Mouse (Mus musculus): ENCODE results near the gene Rnase4. TPM values are rescaled to one million over a fixed set of nuclear protein-coding genes. Genes with fewer than 3 reads are reported as not detected.
A peak's percentile ranks its signal among the peaks of the same experiment; 100 is the strongest.

Rnase4 gene
- total and polyA plus RNA-seq, 3 experiments = 47.9 to 90.9 (median 59.6) TPM

- WGBS = 85% methylated on average over 3 of the region's 3 CpGs
- no peak within 1 kb of the TSS for H3K4me3 ChIP-seq
- no peak within 1 kb of the TSS for H3K9ac ChIP-seq (ENCODE audit: low read depth, low read length)
- H3K79me2 ChIP-seq (replicated peaks; ENCODE audit: control insufficient read depth, insufficient read depth, low read length) = no peaks in the 10 kb centered on the region
- no peak within 1 kb of the TSS for H3K27ac ChIP-seq
- no peak for TF ChIP-seq EP300 (IDR thresholded peaks at IDR 0.05; ENCODE audit: insufficient read depth, low read depth, low read length)
- no peak for TF ChIP-seq CTCF (IDR thresholded peaks at IDR 0.05)
- no peak for TF ChIP-seq POLR2A (IDR thresholded peaks at IDR 0.05; ENCODE audit: insufficient read depth, low read depth, low read length)
- no peak for DNase-seq
- H3K36me3 ChIP-seq (ENCODE audit: control insufficient read depth, insufficient read depth, low read length) = no peaks in the 10 kb centered on the region
- no peaks in the 10 kb centered on the region for H3K27me3 ChIP-seq (ENCODE audit: control insufficient read depth, insufficient read depth, low read length)
- intact Hi-C loops (cut with DNase I) = no loop called here
- H3K4me1 ChIP-seq (ENCODE audit: control insufficient read depth, insufficient read depth, low read length) = peaks cover 2% of the 10 kb centered on the region; the same call in 1 of the 2 replicates
Measured at GRCm38 (mm10) chr14:51074335-51074734, 16.5 kb upstream of the Rnase4 start, which contains the start of gene Olfr750. Gene Olfr750 (minus strand): TSS chr14:51074435.

GRCm38 (mm10) chr14:51079180-51079579, 11.7 kb upstream of the Rnase4 start:
- 98% methylated on average over 1 of the region's 1 CpGs for WGBS
- Histone ChIP-seq H3K79me2 (replicated peaks; ENCODE audit: control insufficient read depth, insufficient read depth, low read length) (no peaks in the 10 kb centered on the region), H3K9ac (ENCODE audit: low read depth, low read length) (no peak overlapping the region), H3K36me3 (ENCODE audit: control insufficient read depth, insufficient read depth, low read length) (no peaks in the 10 kb centered on the region), H3K4me3 (no peak overlapping the region), H3K27me3 (ENCODE audit: control insufficient read depth, insufficient read depth, low read length) (no peaks in the 10 kb centered on the region), H3K27ac (no peak overlapping the region), H3K4me1 (ENCODE audit: control insufficient read depth, insufficient read depth, low read length) (peaks cover 2% of the 10 kb centered on the region)
- no peak for DNase-seq
- intact Hi-C loops (cut with DNase I) = no loop called here
- no peak for TF ChIP-seq CTCF (IDR thresholded peaks at IDR 0.05)
- no peak for TF ChIP-seq POLR2A (IDR thresholded peaks at IDR 0.05; ENCODE audit: insufficient read depth, low read depth, low read length)
- no peak for TF ChIP-seq EP300 (IDR thresholded peaks at IDR 0.05; ENCODE audit: insufficient read depth, low read depth, low read length)

GRCm38 (mm10) chr14:51081035-51081434, 9.8 kb upstream of the Rnase4 start:
- no peak overlapping the region for H3K9ac ChIP-seq (ENCODE audit: low read depth, low read length)
- no peak overlapping the region for H3K27ac ChIP-seq
- no peak for DNase-seq
- TF ChIP-seq CTCF (IDR thresholded peaks at IDR 0.05) = no peak
- no peak for TF ChIP-seq POLR2A (IDR thresholded peaks at IDR 0.05; ENCODE audit: insufficient read depth, low read depth, low read length)
- TF ChIP-seq EP300 (IDR thresholded peaks at IDR 0.05; ENCODE audit: insufficient read depth, low read depth, low read length) = no peak
- H3K27me3 ChIP-seq (ENCODE audit: control insufficient read depth, insufficient read depth, low read length) = no peaks in the 10 kb centered on the region
- H3K79me2 ChIP-seq (replicated peaks; ENCODE audit: control insufficient read depth, insufficient read depth, low read length) = no peaks in the 10 kb centered on the region
- peaks cover 2% of the 10 kb centered on the region for H3K4me1 ChIP-seq (ENCODE audit: control insufficient read depth, insufficient read depth, low read length)
- WGBS = 87% methylated on average over 2 of the region's 2 CpGs
- intact Hi-C loops (cut with DNase I) = no loop called here
- no peaks in the 10 kb centered on the region for H3K36me3 ChIP-seq (ENCODE audit: control insufficient read depth, insufficient read depth, low read length)
- H3K4me3 ChIP-seq = no peak overlapping the region

- peak overlapping the region; percentile 86 for H3K27ac ChIP-seq
- H3K36me3 ChIP-seq (ENCODE audit: control insufficient read depth, insufficient read depth, low read length) = no peaks in the 10 kb centered on the region
- DNase-seq = peak; percentile 80 to 86
- H3K4me1 ChIP-seq (ENCODE audit: control insufficient read depth, insufficient read depth, low read length) = peaks cover 2% of the 10 kb centered on the region
- TF ChIP-seq POLR2A (IDR thresholded peaks at IDR 0.05; ENCODE audit: insufficient read depth, low read depth, low read length) (0 out of 2 replicates have a peak, but pooled peaks have one; percentile 35), CTCF (IDR thresholded peaks at IDR 0.05) (no peak), EP300 (IDR thresholded peaks at IDR 0.05; ENCODE audit: insufficient read depth, low read depth, low read length) (0 out of 2 replicates have a peak, but pooled peaks have one; percentile 46)
- peak overlapping the region; percentile 81 for H3K9ac ChIP-seq (ENCODE audit: low read depth, low read length)
- WGBS = 2% methylated on average over 40 of the region's 40 CpGs
- no peaks in the 10 kb centered on the region for H3K27me3 ChIP-seq (ENCODE audit: control insufficient read depth, insufficient read depth, low read length)
- intact Hi-C loops (cut with DNase I) = loop anchor here (1.0 kb wide), 2 partner anchors 18 to 212 kb away; no protein-coding TSS in a partner anchor
- peak overlapping the region; percentile 89 for H3K4me3 ChIP-seq
- H3K79me2 ChIP-seq (replicated peaks; ENCODE audit: control insufficient read depth, insufficient read depth, low read length) = no peaks in the 10 kb centered on the region
Measured at GRCm38 (mm10) chr14:51082599-51083581, 8.0 kb upstream of the Rnase4 start.

GRCm38 (mm10) chr14:51083805-51084204, 7.1 kb upstream of the Rnase4 start:
- H3K79me2 ChIP-seq (replicated peaks; ENCODE audit: control insufficient read depth, insufficient read depth, low read length) = no peaks in the 10 kb centered on the region
- H3K4me3 ChIP-seq = peak overlapping the region; percentile 89
- H3K4me1 ChIP-seq (ENCODE audit: control insufficient read depth, insufficient read depth, low read length) = peaks cover 2% of the 10 kb centered on the region
- TF ChIP-seq CTCF (IDR thresholded peaks at IDR 0.05) = no peak
- TF ChIP-seq POLR2A (IDR thresholded peaks at IDR 0.05; ENCODE audit: insufficient read depth, low read depth, low read length) = no peak
- TF ChIP-seq EP300 (IDR thresholded peaks at IDR 0.05; ENCODE audit: insufficient read depth, low read depth, low read length) = no peak
- DNase-seq = no peak
- intact Hi-C loops (cut with DNase I) = loop anchor here (1.0 kb wide), 2 partner anchors 19 to 213 kb away; no protein-coding TSS in a partner anchor
- peak overlapping the region; percentile 19; the same call in 1 of the 2 replicates for H3K9ac ChIP-seq (ENCODE audit: low read depth, low read length)
- no peaks in the 10 kb centered on the region for H3K36me3 ChIP-seq (ENCODE audit: control insufficient read depth, insufficient read depth, low read length)
- WGBS = 44% methylated on average over 7 of the region's 7 CpGs
- H3K27me3 ChIP-seq (ENCODE audit: control insufficient read depth, insufficient read depth, low read length) = no peaks in the 10 kb centered on the region
- peak overlapping the region; percentile 86 for H3K27ac ChIP-seq
